Mouse (Mus musculus) thymus, postnatal 10 days (tissue): ENCODE measurements around the gene Rbbp6.

Experiments used
- DNase-seq, 2 experiments: peaks; one replicate each; pipeline ENCODE4 v3.0.0; 2021; ENCODE audit warnings: low spot score in 2 of 2

Rbbp6 gene

GRCm38 (mm10) chr7:122965386-122965785, at the start of gene Rbbp6:
Rbbp6 (plus strand) TSS chr7:122965686.
- no peak for DNase-seq

GRCm38 (mm10) chr7:122919728-122920582, 45.5 kb upstream of the Rbbp6 start:
- peak in 1 of 2 experiments; percentile 34 for DNase-seq

- DNase-seq, result no peak
Observed at GRCm38 (mm10) chr7:122921537-122921936, 43.9 kb upstream of the Rbbp6 start.

GRCm38 (mm10) chr7:122924256-122924655, 41.2 kb upstream of the Rbbp6 start:
- no peak for DNase-seq

GRCm38 (mm10) chr7:122930494-122930893, 35.0 kb upstream of the Rbbp6 start:
- no peak for DNase-seq

- DNase-seq, result no peak
Observed at GRCm38 (mm10) chr7:122932171-122932570, 33.3 kb upstream of the Rbbp6 start.

GRCm38 (mm10) chr7:122936626-122937025, 28.9 kb upstream of the Rbbp6 start:
- DNase-seq, result no peak

GRCm38 (mm10) chr7:122938197-122938596, 27.3 kb upstream of the Rbbp6 start:
- no peak for DNase-seq

- no peak for DNase-seq
Observed at GRCm38 (mm10) chr7:122939181-122939580, 26.3 kb upstream of the Rbbp6 start.

GRCm38 (mm10) chr7:122940371-122941075, 25.0 kb upstream of the Rbbp6 start:
- DNase-seq, result peak in 1 of 2 experiments; percentile 13

- no peak for DNase-seq
Observed at GRCm38 (mm10) chr7:122942111-122942510, 23.4 kb upstream of the Rbbp6 start.

GRCm38 (mm10) chr7:122945149-122945548, 20.3 kb upstream of the Rbbp6 start:
- peak; percentile 27 to 65 for DNase-seq

- no peak for DNase-seq
Observed at GRCm38 (mm10) chr7:122949268-122949667, 16.2 kb upstream of the Rbbp6 start.

GRCm38 (mm10) chr7:122951464-122951863, 14.0 kb upstream of the Rbbp6 start:
- DNase-seq, result no peak

- no peak for DNase-seq
Observed at GRCm38 (mm10) chr7:122952066-122952465, 13.4 kb upstream of the Rbbp6 start.

- DNase-seq, result no peak
Observed at GRCm38 (mm10) chr7:122954451-122955225, 10.8 kb upstream of the Rbbp6 start.

- DNase-seq, result peak in 1 of 2 experiments; percentile 30
Observed at GRCm38 (mm10) chr7:122955226-122955955, 10.1 kb upstream of the Rbbp6 start.

GRCm38 (mm10) chr7:122968751-122969150, 3.3 kb downstream of the Rbbp6 start:
- peak in 1 of 2 experiments; percentile 14 for DNase-seq

- peak; percentile 91 to 96 for DNase-seq
Observed at GRCm38 (mm10) chr7:122969231-122970032, 3.9 kb downstream of the Rbbp6 start.

- DNase-seq, result peak; percentile 46 to 57
Observed at GRCm38 (mm10) chr7:122970119-122970781, 4.8 kb downstream of the Rbbp6 start.
